In genomic region chr2:181670285-181670912, GRCm38 (mm10) we compare ENCODE assay signal across 9 mouse cellular contexts. TPM values are rescaled to one million over a fixed set of nuclear protein-coding genes. Genes with fewer than 3 reads are reported as not detected.
A peak's percentile ranks its signal among the peaks of the same experiment; 100 is the strongest.
DNase-seq lines count a peak whose midpoint lies in the region; ATAC-seq and TF ChIP-seq lines count a peak whose summit lies in the region.
"Had no signal": no experiment of that assay in that cellular context is flagged by ENCODE, and none has a peak within 500 bp of the region (broad histone marks: within the 10 kb centered on the region; RNA-seq: fewer than 3 reads in every experiment).

No protein-coding gene starts in this region.

- no peaks in the 10 kb centered on the region for H3K36me3 ChIP-seq in midbrain, embryonic 16.5 days (ENCODE audit: control insufficient read depth, insufficient read depth, low read length)

- H3K9ac ChIP-seq in midbrain, embryonic 16.5 days (ENCODE audit: low read depth, low read length): peak overlapping the region; percentile 54

- H3K27ac ChIP-seq in left cerebral cortex, adult 2 months: peak overlapping the region; percentile 59; the same call in 1 of the 2 replicates
- H3K27ac ChIP-seq in midbrain, embryonic 16.5 days (ENCODE audit: low read length): no peak overlapping the region
- no peak overlapping the region for H3K27ac ChIP-seq in cerebellum, adult 2 months (ENCODE audit: insufficient read depth, low read length)

- no peak for DNase-seq in left cerebral cortex, adult 2 months (ENCODE audit: extremely low spot score in 1 of 2, low spot score in 2 of 2)
- no peak for DNase-seq in left cerebral cortex, adult 11 months (ENCODE audit: low spot score)
- peak; percentile 35 to 62 for DNase-seq in kidney, postnatal 4 days
- DNase-seq in cerebellum, adult 2 months: no peak
- no peak for DNase-seq in right cerebral cortex, postnatal 14 days
- no peak for DNase-seq in layer of hippocampus, adult 11-12 months (ENCODE audit: low spot score)

- H3K4me1 ChIP-seq in midbrain, embryonic 16.5 days (ENCODE audit: control insufficient read depth, insufficient read depth, low read length): peaks cover 15% of the 10 kb centered on the region; the same call in 1 of the 2 replicates
- H3K4me1 ChIP-seq in cerebellum, adult 2 months (ENCODE audit: control insufficient read depth, insufficient read depth, low read length): 0 out of 2 replicates have a peak, but pooled peaks cover 3% of the 10 kb centered on the region

- H3K4me2 ChIP-seq in midbrain, embryonic 16.5 days (ENCODE audit: low read length): peak overlapping the region; percentile 59

- intact Hi-C loops in left cerebral cortex, adult 2 months (cut with DNase I): no loop called here

- 3% methylated on average over 50 of the region's 56 CpGs for WGBS in midbrain, embryonic 16.5 days
- WGBS in cerebellum, adult 2 months: 4% methylated on average over 55 of the region's 56 CpGs

- H3K9me3 ChIP-seq in midbrain, embryonic 16.5 days (replicated peaks; ENCODE audit: control insufficient read depth, low read length, poor library complexity, severe bottlenecking): no peaks in the 10 kb centered on the region

- ATAC-seq in granulocyte monocyte progenitor cell, adult 5-6 weeks (replicated peaks; ENCODE audit: poor library complexity, severe bottlenecking): peak; percentile 73
- ATAC-seq in midbrain, embryonic 16.5 days: no peak

- TF ChIP-seq POLR2A in cerebellum, adult 2 months (IDR thresholded peaks at IDR 0.05; ENCODE audit: borderline replicate concordance, insufficient read depth, low read length): no peak

- H3K4me3 ChIP-seq in left cerebral cortex, adult 2 months: peak overlapping the region; percentile 40
- peak overlapping the region; percentile 42 for H3K4me3 ChIP-seq in midbrain, embryonic 16.5 days (ENCODE audit: low read depth, low read length)
- H3K4me3 ChIP-seq in cerebellum, adult 2 months (replicated peaks; ENCODE audit: insufficient read depth, low read depth, low read length): no peak overlapping the region

- peaks cover 61% of the 10 kb centered on the region for H3K27me3 ChIP-seq in midbrain, embryonic 16.5 days (ENCODE audit: control insufficient read depth, insufficient read depth, low read depth, low read length)
- H3K27me3 ChIP-seq in cerebellum, adult 2 months (ENCODE audit: control insufficient read depth, insufficient read depth, low read length): peaks cover 2% of the 10 kb centered on the region; the same call in 1 of the 2 replicates

- TF ChIP-seq CTCF in left cerebral cortex, adult 2 months (IDR thresholded peaks at IDR 0.05): no peak; the same call in 1 of the 2 replicates
- no peak for TF ChIP-seq CTCF in cerebellum, adult 2 months (IDR thresholded peaks at IDR 0.05; ENCODE audit: borderline replicate concordance, insufficient read depth, low read depth, low read length)

RNA-seq across cellular contexts. Expression of gene Sox18, which starts 1.0 kb away (rescaled TPM):
- total RNA-seq in left cerebral cortex, adult 2 months (2021): 10 to 100 TPM; 10.9 to 11.2 TPM
- total RNA-seq in granulocyte monocyte progenitor cell, adult 5-6 weeks (2014; fragmentation: Nextera tagmentation): not detected in 2 replicates
- total RNA-seq in granulocyte monocyte progenitor cell, adult 5-6 weeks (2017): not detected in 2 replicates
- polyA plus RNA-seq in midbrain, embryonic 16.5 days (2015; fragmentation: Nextera tagmentation; extraction: Ambion mirVana): 14.6 and 15.7 TPM in 2 replicates
- polyA plus RNA-seq in cerebellum, adult 2 months (2012; rRNA removed): 15.1 and 17.8 TPM in 2 replicates

RNA-seq across cellular contexts. Expression of gene Tcea2, which starts 9.7 kb away (rescaled TPM):
- 10 to 100 TPM; 65.7 to 78.1 TPM for total RNA-seq in left cerebral cortex, adult 2 months (2021)
- 25.2 and 27.0 TPM in 2 replicates for total RNA-seq in granulocyte monocyte progenitor cell, adult 5-6 weeks (2014; fragmentation: Nextera tagmentation)
- total RNA-seq in granulocyte monocyte progenitor cell, adult 5-6 weeks (2017): 13.6 and 14.1 TPM in 2 replicates
- 58.2 and 59.2 TPM in 2 replicates for polyA plus RNA-seq in midbrain, embryonic 16.5 days (2015; fragmentation: Nextera tagmentation; extraction: Ambion mirVana)
- 128 and 138 TPM in 2 replicates for polyA plus RNA-seq in cerebellum, adult 2 months (2012; rRNA removed)

RNA-seq across cellular contexts. Expression of gene Gm29797, which starts 13.6 kb away (rescaled TPM):
- total RNA-seq in left cerebral cortex, adult 2 months (2021): 1 to 10 TPM in 1 of 2 experiments, under 1 TPM in 1; 0.48 to 1.3 TPM
- not detected in 2 replicates for total RNA-seq in granulocyte monocyte progenitor cell, adult 5-6 weeks (2014; fragmentation: Nextera tagmentation)
- total RNA-seq in granulocyte monocyte progenitor cell, adult 5-6 weeks (2017): not detected in 2 replicates
- 0.25 and 0.39 TPM in 2 replicates for polyA plus RNA-seq in midbrain, embryonic 16.5 days (2015; fragmentation: Nextera tagmentation; extraction: Ambion mirVana)
- polyA plus RNA-seq in cerebellum, adult 2 months (2012; rRNA removed): 0.21 and 0.26 TPM in 2 replicates

RNA-seq across cellular contexts. Expression of gene Rgs19, which starts 23.4 kb away (rescaled TPM):
- total RNA-seq in left cerebral cortex, adult 2 months (2021): 10 to 100 TPM; 30.6 to 33.2 TPM
- total RNA-seq in granulocyte monocyte progenitor cell, adult 5-6 weeks (2014; fragmentation: Nextera tagmentation): 246 and 266 TPM in 2 replicates
- 78.6 and 96.8 TPM in 2 replicates for total RNA-seq in granulocyte monocyte progenitor cell, adult 5-6 weeks (2017)
- 60.8 and 65.1 TPM in 2 replicates for polyA plus RNA-seq in midbrain, embryonic 16.5 days (2015; fragmentation: Nextera tagmentation; extraction: Ambion mirVana)
- 29.2 and 30.6 TPM in 2 replicates for polyA plus RNA-seq in cerebellum, adult 2 months (2012; rRNA removed)

RNA-seq across cellular contexts. Expression of gene Lkaaear1, which starts 27.8 kb away (rescaled TPM):
- not detected for total RNA-seq in left cerebral cortex, adult 2 months (2021)
- total RNA-seq in granulocyte monocyte progenitor cell, adult 5-6 weeks (2014; fragmentation: Nextera tagmentation): not detected in 2 replicates
- total RNA-seq in granulocyte monocyte progenitor cell, adult 5-6 weeks (2017): not detected in 2 replicates
- polyA plus RNA-seq in midbrain, embryonic 16.5 days (2015; fragmentation: Nextera tagmentation; extraction: Ambion mirVana): not detected in 2 replicates
- not detected in 2 replicates for polyA plus RNA-seq in cerebellum, adult 2 months (2012; rRNA removed)
- polyA plus RNA-seq: large intestine, adult 2 months had no signal

Comparison
In these comparisons a context has a peak if more than half of its experiments do, and no peak if none do; other contexts are left out.
1. DNase-seq: peak in kidney, postnatal 4 days (2 of 2); none in left cerebral cortex, adult 2 months (0 of 2), left cerebral cortex, adult 11 months (single experiment), cerebellum, adult 2 months (0 of 2), right cerebral cortex, postnatal 14 days (single experiment) and layer of hippocampus, adult 11-12 months (single experiment).
2. RNA of gene Sox18, which starts 1.0 kb away (total RNA-seq): 10.9 to 11.2 TPM in left cerebral cortex, adult 2 months; not detected in granulocyte monocyte progenitor cell, adult 5-6 weeks; every median in the first group is over 10 times any median in the second.